Mouse (Mus musculus): ENCODE results near the gene Tmem199. TPM values are rescaled to one million over a fixed set of nuclear protein-coding genes. Genes with fewer than 3 reads are reported as not detected.
"Not testable (repeated sequence)": the region's sequence is repeated elsewhere in the genome, so short reads cannot be mapped to it uniquely, and the experiment has no call there.

The Tmem199 gene
- polyA plus RNA-seq, 1 experiment = 41.3 TPM

GRCm38 (mm10) chr11:78534516-78534915 lies 22.5 kb upstream of the Tmem199 start:
- Histone ChIP-seq H3K27me3 (ENCODE audit: control insufficient read depth, insufficient read depth, insufficient read length) (no peaks in the 10 kb centered on the region), H3K4me3 (ENCODE audit: insufficient read depth, poor library complexity, severe bottlenecking) (peak overlapping the region; percentile 93), H3K36me3 (ENCODE audit: control insufficient read depth, insufficient read depth) (peaks cover 24% of the 10 kb centered on the region), H3ac (ENCODE audit: control insufficient read depth, insufficient read length, low read depth) (no peak overlapping the region), H3K79me3 (ENCODE audit: low read depth) (peaks cover 72% of the 10 kb centered on the region), H3K79me2 (ENCODE audit: control insufficient read depth, insufficient read depth) (peaks cover 92% of the 10 kb centered on the region)
- TF ChIP-seq CTCF (IDR thresholded peaks at IDR 0.05; ENCODE audit: control insufficient read depth, insufficient read depth, insufficient read length) (no peak), MYOG (IDR thresholded peaks at IDR 0.05; ENCODE audit: control insufficient read depth, extremely low read depth, insufficient read length) (no peak), CEBPB (IDR thresholded peaks at IDR 0.05; ENCODE audit: low read depth) (no peak)

GRCm38 (mm10) chr11:78531515-78531914 lies 19.5 kb upstream of the Tmem199 start:
- H3K4me3 ChIP-seq (ENCODE audit: insufficient read depth, poor library complexity, severe bottlenecking); H3K27me3 ChIP-seq (ENCODE audit: control insufficient read depth, insufficient read depth, insufficient read length); H3ac ChIP-seq (ENCODE audit: control insufficient read depth, insufficient read length, low read depth): not testable (repeated sequence)
- Histone ChIP-seq H3K79me3 (ENCODE audit: low read depth) (peaks cover 52% of the 10 kb centered on the region), H3K36me3 (ENCODE audit: control insufficient read depth, insufficient read depth) (peaks cover 41% of the 10 kb centered on the region), H3K79me2 (ENCODE audit: control insufficient read depth, insufficient read depth) (peaks cover 62% of the 10 kb centered on the region)

GRCm38 (mm10) chr11:78531046-78531445 lies 19.1 kb upstream of the Tmem199 start:
- no peak for TF ChIP-seq MYOD1 (IDR thresholded peaks at IDR 0.05; ENCODE audit: control insufficient read depth, insufficient read length, low read depth)
- TF ChIP-seq MAX (IDR thresholded peaks at IDR 0.05) = no peak
- TF ChIP-seq CTCF (IDR thresholded peaks at IDR 0.05; ENCODE audit: control insufficient read depth, insufficient read depth, insufficient read length) = no peak
- TF ChIP-seq MYOG (IDR thresholded peaks at IDR 0.05; ENCODE audit: control insufficient read depth, extremely low read depth, insufficient read length) = no peak
- TF ChIP-seq FOSL1 (IDR thresholded peaks at IDR 0.05; ENCODE audit: insufficient read depth, low read length, poor library complexity, severe bottlenecking) = no peak
- no peak for TF ChIP-seq CEBPB (IDR thresholded peaks at IDR 0.05; ENCODE audit: low read depth)
- no peak for TF ChIP-seq USF1 (IDR thresholded peaks at IDR 0.05; ENCODE audit: low read depth)
- H3ac ChIP-seq (ENCODE audit: control insufficient read depth, insufficient read length, low read depth) = no peak overlapping the region
- peaks cover 46% of the 10 kb centered on the region for H3K36me3 ChIP-seq (ENCODE audit: control insufficient read depth, insufficient read depth)
- no peak overlapping the region for H3K4me3 ChIP-seq (ENCODE audit: insufficient read depth, poor library complexity, severe bottlenecking)
- H3K79me3 ChIP-seq (ENCODE audit: low read depth) = peaks cover 52% of the 10 kb centered on the region
- H3K27me3 ChIP-seq (ENCODE audit: control insufficient read depth, insufficient read depth, insufficient read length) = no peaks in the 10 kb centered on the region
- peaks cover 59% of the 10 kb centered on the region for H3K79me2 ChIP-seq (ENCODE audit: control insufficient read depth, insufficient read depth)

- TF ChIP-seq MYOD1 (IDR thresholded peaks at IDR 0.05; ENCODE audit: control insufficient read depth, insufficient read length, low read depth) = no peak
- no peak for TF ChIP-seq FOSL1 (IDR thresholded peaks at IDR 0.05; ENCODE audit: insufficient read depth, low read length, poor library complexity, severe bottlenecking)
- no peak for TF ChIP-seq USF1 (IDR thresholded peaks at IDR 0.05; ENCODE audit: low read depth)
- TF ChIP-seq CTCF (IDR thresholded peaks at IDR 0.05; ENCODE audit: control insufficient read depth, insufficient read depth, insufficient read length) = no peak
- TF ChIP-seq MYOG (IDR thresholded peaks at IDR 0.05; ENCODE audit: control insufficient read depth, extremely low read depth, insufficient read length) = no peak
- no peak for TF ChIP-seq CEBPB (IDR thresholded peaks at IDR 0.05; ENCODE audit: low read depth)
- TF ChIP-seq MAX (IDR thresholded peaks at IDR 0.05) = no peak
- Histone ChIP-seq H3K79me2 (ENCODE audit: control insufficient read depth, insufficient read depth) (peaks cover 50% of the 10 kb centered on the region), H3ac (ENCODE audit: control insufficient read depth, insufficient read length, low read depth) (no peak overlapping the region), H3K27me3 (ENCODE audit: control insufficient read depth, insufficient read depth, insufficient read length) (no peaks in the 10 kb centered on the region), H3K4me3 (ENCODE audit: insufficient read depth, poor library complexity, severe bottlenecking) (no peak overlapping the region), H3K36me3 (ENCODE audit: control insufficient read depth, insufficient read depth) (peaks cover 56% of the 10 kb centered on the region), H3K79me3 (ENCODE audit: low read depth) (peaks cover 44% of the 10 kb centered on the region)
These were observed 18.0 kb upstream of the Tmem199 start for GRCm38 (mm10) chr11:78530001-78530400.

GRCm38 (mm10) chr11:78528714-78529113 lies 16.7 kb upstream of the Tmem199 start:
- no peak for TF ChIP-seq MAX (IDR thresholded peaks at IDR 0.05)
- Histone ChIP-seq H3K27me3 (ENCODE audit: control insufficient read depth, insufficient read depth, insufficient read length) (no peaks in the 10 kb centered on the region), H3K36me3 (ENCODE audit: control insufficient read depth, insufficient read depth) (peaks cover 69% of the 10 kb centered on the region), H3K79me3 (ENCODE audit: low read depth) (peaks cover 32% of the 10 kb centered on the region), H3ac (ENCODE audit: control insufficient read depth, insufficient read length, low read depth) (no peak overlapping the region), H3K79me2 (ENCODE audit: control insufficient read depth, insufficient read depth) (peaks cover 37% of the 10 kb centered on the region), H3K4me3 (ENCODE audit: insufficient read depth, poor library complexity, severe bottlenecking) (no peak overlapping the region)

GRCm38 (mm10) chr11:78524838-78525237 lies 12.9 kb upstream of the Tmem199 start:
- Histone ChIP-seq H3K79me3 (ENCODE audit: low read depth) (no peaks in the 10 kb centered on the region), H3K27me3 (ENCODE audit: control insufficient read depth, insufficient read depth, insufficient read length) (no peaks in the 10 kb centered on the region), H3K36me3 (ENCODE audit: control insufficient read depth, insufficient read depth) (peaks cover 100% of the 10 kb centered on the region), H3ac (ENCODE audit: control insufficient read depth, insufficient read length, low read depth) (no peak overlapping the region), H3K4me3 (ENCODE audit: insufficient read depth, poor library complexity, severe bottlenecking) (no peak overlapping the region), H3K79me2 (ENCODE audit: control insufficient read depth, insufficient read depth) (no peaks in the 10 kb centered on the region)
- no peak for TF ChIP-seq MYOD1 (IDR thresholded peaks at IDR 0.05; ENCODE audit: control insufficient read depth, insufficient read length, low read depth)
- no peak for TF ChIP-seq CEBPB (IDR thresholded peaks at IDR 0.05; ENCODE audit: low read depth)
- no peak for TF ChIP-seq MAX (IDR thresholded peaks at IDR 0.05)
- no peak for TF ChIP-seq USF1 (IDR thresholded peaks at IDR 0.05; ENCODE audit: low read depth)
- TF ChIP-seq FOSL1 (IDR thresholded peaks at IDR 0.05; ENCODE audit: insufficient read depth, low read length, poor library complexity, severe bottlenecking) = no peak
- no peak for TF ChIP-seq CTCF (IDR thresholded peaks at IDR 0.05; ENCODE audit: control insufficient read depth, insufficient read depth, insufficient read length)
- TF ChIP-seq MYOG (IDR thresholded peaks at IDR 0.05; ENCODE audit: control insufficient read depth, extremely low read depth, insufficient read length) = no peak
